Mouse (Mus musculus): Measurements from ENCODE around the gene Mrpl18.

- TF ChIP-seq POLR2A (IDR thresholded peaks at IDR 0.05; ENCODE audit: extremely low read depth, insufficient read depth, low read length) (no peak), CTCF (IDR thresholded peaks at IDR 0.05; ENCODE audit: low read depth, low read length) (no peak)
Measured at GRCm38 (mm10) chr17:12891054-12891453, 25.1 kb downstream of the Mrpl18 start.
